Mouse (Mus musculus) midbrain, embryonic 10.5 days (tissue): ENCODE results near the gene Mllt10. TPM values are rescaled to one million over a fixed set of nuclear protein-coding genes. Genes with fewer than 3 reads are reported as not detected.
A peak's percentile ranks its signal among the peaks of the same experiment; 100 is the strongest.

Experiments used
- DNase-seq: peaks from one replicate; pipeline ENCODE4 v3.0.0-alpha.2; 2017; ENCODE audit warnings: low spot score
- H3K27ac ChIP-seq: fragments of 300-500 bp; sonication (generic); replicated peaks from 2 replicates; pipeline ENCODE4 v1.5.1; 2016; ENCODE audit warnings: mild to moderate bottlenecking
- H3K27me3 ChIP-seq: fragments of 300-500 bp; sonication (generic); 2 replicates; pipeline ENCODE4 v1.6.1; 2016; ENCODE audit warnings: low read depth, mild to moderate bottlenecking; ENCODE audit not compliant: poor library complexity, severe bottlenecking
- H3K36me3 ChIP-seq: fragments of 300-500 bp; sonication (generic); 2 replicates; pipeline ENCODE4 v1.6.1; 2016; ENCODE audit warnings: mild to moderate bottlenecking, moderate library complexity
- H3K4me1 ChIP-seq: fragments of 300-500 bp; sonication (generic); 2 replicates; pipeline ENCODE4 v1.6.1; 2016
- H3K4me3 ChIP-seq: fragments of 300-500 bp; sonication (generic); 2 replicates; pipeline ENCODE4 v1.5.1; 2016; ENCODE audit warnings: mild to moderate bottlenecking, moderate library complexity
- H3K9me3 ChIP-seq: fragments of 300-500 bp; sonication (generic); replicated peaks from 2 replicates; pipeline ENCODE4 v1.6.1; 2016; ENCODE audit warnings: mild to moderate bottlenecking
- WGBS: fragments of 180-500 bp; shearing (Covaris S2); methylation state at CpG from one replicate; pipeline ENCODE4 v1.1.7; 2016; 5-methylcytosine and 5-hydroxymethylcytosine counted together
- polyA plus RNA-seq: library from polyadenylated mRNA; unstranded; fragments of >200 nt; fragmentation: Nextera tagmentation; extraction: Ambion mirVana; gene quantifications from 2 replicates; pipeline ENCODE4 v1.2.1, GENCODE M21; 2016

Gene Mllt10
- polyA plus RNA-seq, 1 experiment from 2014 or later: 71.0 TPM

- WGBS: 94% methylated on average over 1 of the region's 1 CpGs
- no peak overlapping the region for H3K27ac ChIP-seq
- no peaks in the 10 kb centered on the region for H3K27me3 ChIP-seq
- no peaks in the 10 kb centered on the region for H3K9me3 ChIP-seq
- no peak for DNase-seq
- H3K4me1 ChIP-seq: no peaks in the 10 kb centered on the region
- no peak overlapping the region for H3K4me3 ChIP-seq
- peaks cover 87% of the 10 kb centered on the region for H3K36me3 ChIP-seq
These were observed 38.8 kb downstream of the Mllt10 start for GRCm38 (mm10) chr2:18093858-18094257.

GRCm38 (mm10) chr2:18094319-18094718 is 39.3 kb downstream of the Mllt10 start:
- no peaks in the 10 kb centered on the region for H3K27me3 ChIP-seq
- no peak overlapping the region for H3K4me3 ChIP-seq
- no peaks in the 10 kb centered on the region for H3K9me3 ChIP-seq
- DNase-seq: no peak
- no peaks in the 10 kb centered on the region for H3K4me1 ChIP-seq
- H3K36me3 ChIP-seq: peaks cover 87% of the 10 kb centered on the region
- no peak overlapping the region for H3K27ac ChIP-seq

- Histone ChIP-seq H3K4me1 (no peaks in the 10 kb centered on the region), H3K4me3 (no peak overlapping the region), H3K36me3 (peaks cover 87% of the 10 kb centered on the region), H3K27me3 (no peaks in the 10 kb centered on the region), H3K9me3 (no peaks in the 10 kb centered on the region; the same call in 1 of the 2 replicates), H3K27ac (no peak overlapping the region)
- no peak for DNase-seq
- WGBS: 76% methylated on average over 2 of the region's 2 CpGs
These were observed 40.8 kb downstream of the Mllt10 start for GRCm38 (mm10) chr2:18095804-18096203.

GRCm38 (mm10) chr2:18100914-18101313 is 45.9 kb downstream of the Mllt10 start:
- peaks cover 71% of the 10 kb centered on the region for H3K36me3 ChIP-seq
- 84% methylated on average over 2 of the region's 2 CpGs for WGBS

GRCm38 (mm10) chr2:18107561-18107960 is 52.5 kb downstream of the Mllt10 start:
- Histone ChIP-seq H3K27ac (no peak overlapping the region), H3K36me3 (peaks cover 73% of the 10 kb centered on the region), H3K27me3 (no peaks in the 10 kb centered on the region), H3K9me3 (no peaks in the 10 kb centered on the region), H3K4me1 (no peaks in the 10 kb centered on the region), H3K4me3 (no peak overlapping the region)
- no peak for DNase-seq

More at GRCm38 (mm10) chr2:18100914-18101313, 45.9 kb downstream of the Mllt10 start:
- Histone ChIP-seq H3K27me3 (no peaks in the 10 kb centered on the region), H3K27ac (no peak overlapping the region), H3K9me3 (no peaks in the 10 kb centered on the region; the same call in 1 of the 2 replicates), H3K4me3 (no peak overlapping the region), H3K4me1 (no peaks in the 10 kb centered on the region)
- no peak for DNase-seq

- no peaks in the 10 kb centered on the region for H3K9me3 ChIP-seq
- no peaks in the 10 kb centered on the region for H3K27me3 ChIP-seq
- H3K4me1 ChIP-seq: no peaks in the 10 kb centered on the region
- H3K27ac ChIP-seq: no peak overlapping the region
- no peak overlapping the region for H3K4me3 ChIP-seq
- WGBS: 95% methylated on average over 3 of the region's 3 CpGs
- no peak for DNase-seq
- peaks cover 80% of the 10 kb centered on the region for H3K36me3 ChIP-seq
These were observed 53.2 kb downstream of the Mllt10 start for GRCm38 (mm10) chr2:18108214-18108613.

- H3K27me3 ChIP-seq: no peaks in the 10 kb centered on the region
- H3K4me3 ChIP-seq: no peak overlapping the region
- no peak overlapping the region for H3K27ac ChIP-seq
- H3K9me3 ChIP-seq: no peaks in the 10 kb centered on the region
- peak; percentile 23 for DNase-seq
- 0 out of 2 replicates have a peak, but pooled peaks cover 2% of the 10 kb centered on the region for H3K4me1 ChIP-seq
- H3K36me3 ChIP-seq: peaks cover 86% of the 10 kb centered on the region
These were observed 56.4 kb downstream of the Mllt10 start for GRCm38 (mm10) chr2:18111411-18111810.

GRCm38 (mm10) chr2:18116432-18116831 is 61.4 kb downstream of the Mllt10 start:
- no peaks in the 10 kb centered on the region for H3K9me3 ChIP-seq
- no peaks in the 10 kb centered on the region for H3K27me3 ChIP-seq
- 90% methylated on average over 3 of the region's 3 CpGs for WGBS
- H3K4me1 ChIP-seq: 0 out of 2 replicates have a peak, but pooled peaks cover 2% of the 10 kb centered on the region
- H3K36me3 ChIP-seq: peaks cover 69% of the 10 kb centered on the region
- no peak for DNase-seq
- no peak overlapping the region for H3K4me3 ChIP-seq
- no peak overlapping the region for H3K27ac ChIP-seq

GRCm38 (mm10) chr2:18138131-18138530 is 83.1 kb downstream of the Mllt10 start:
- no peak for DNase-seq
- Histone ChIP-seq H3K4me3 (no peak overlapping the region), H3K27me3 (no peaks in the 10 kb centered on the region), H3K27ac (no peak overlapping the region), H3K4me1 (no peaks in the 10 kb centered on the region), H3K9me3 (no peaks in the 10 kb centered on the region), H3K36me3 (peaks cover 70% of the 10 kb centered on the region)
- 95% methylated on average over 2 of the region's 2 CpGs for WGBS

- H3K27ac ChIP-seq: no peak overlapping the region
- no peak for DNase-seq
- no peaks in the 10 kb centered on the region for H3K27me3 ChIP-seq
- H3K9me3 ChIP-seq: no peaks in the 10 kb centered on the region
- peaks cover 70% of the 10 kb centered on the region for H3K36me3 ChIP-seq
- H3K4me1 ChIP-seq: no peaks in the 10 kb centered on the region
- no peak overlapping the region for H3K4me3 ChIP-seq
- 96% methylated on average over 5 of the region's 5 CpGs for WGBS
These were observed 84.6 kb downstream of the Mllt10 start for GRCm38 (mm10) chr2:18139646-18140045.

- 90% methylated on average over 3 of the region's 3 CpGs for WGBS
- H3K4me1 ChIP-seq: no peaks in the 10 kb centered on the region
- H3K36me3 ChIP-seq: peaks cover 72% of the 10 kb centered on the region
- DNase-seq: no peak
- H3K27me3 ChIP-seq: no peaks in the 10 kb centered on the region
- no peaks in the 10 kb centered on the region for H3K9me3 ChIP-seq
- no peak overlapping the region for H3K27ac ChIP-seq
- H3K4me3 ChIP-seq: no peak overlapping the region
These were observed 101.1 kb downstream of the Mllt10 start for GRCm38 (mm10) chr2:18156131-18156530.

GRCm38 (mm10) chr2:18159426-18159825 is 104.4 kb downstream of the Mllt10 start:
- Histone ChIP-seq H3K4me1 (no peaks in the 10 kb centered on the region), H3K27ac (no peak overlapping the region), H3K4me3 (no peak overlapping the region), H3K9me3 (no peaks in the 10 kb centered on the region), H3K36me3 (peaks cover 68% of the 10 kb centered on the region), H3K27me3 (no peaks in the 10 kb centered on the region)
- 88% methylated on average over 3 of the region's 3 CpGs for WGBS
- no peak for DNase-seq

- H3K4me1 ChIP-seq: no peaks in the 10 kb centered on the region
- H3K27ac ChIP-seq: no peak overlapping the region
- 94% methylated on average over 5 of the region's 5 CpGs for WGBS
- H3K36me3 ChIP-seq: peaks cover 56% of the 10 kb centered on the region
- no peaks in the 10 kb centered on the region for H3K9me3 ChIP-seq
- no peak overlapping the region for H3K4me3 ChIP-seq
- DNase-seq: no peak
- H3K27me3 ChIP-seq: no peaks in the 10 kb centered on the region
These were observed 106.0 kb downstream of the Mllt10 start for GRCm38 (mm10) chr2:18160992-18161391.

GRCm38 (mm10) chr2:18165511-18165910 is 110.5 kb downstream of the Mllt10 start:
- DNase-seq: no peak
- WGBS: 90% methylated on average over 2 of the region's 2 CpGs
- no peak overlapping the region for H3K4me3 ChIP-seq
- H3K4me1 ChIP-seq: no peaks in the 10 kb centered on the region
- no peaks in the 10 kb centered on the region for H3K9me3 ChIP-seq
- H3K27me3 ChIP-seq: no peaks in the 10 kb centered on the region
- no peak overlapping the region for H3K27ac ChIP-seq
- H3K36me3 ChIP-seq: peaks cover 48% of the 10 kb centered on the region
